Comparison of ENCODE assay signal across 19 mouse cellular contexts in genomic region chr6:88023316-88023890, GRCm38 (mm10). TPM values are rescaled to one million over a fixed set of nuclear protein-coding genes. Genes with fewer than 3 reads are reported as not detected.
"Had no signal": no experiment of that assay in that cellular context is flagged by ENCODE, and none has a peak within 500 bp of the region (broad histone marks: within the 10 kb centered on the region; RNA-seq: fewer than 3 reads in every experiment).

No protein-coding gene starts in this region.

- H3K4me1 ChIP-seq: lung, embryonic 15.5 days had no signal

- H3K9me3 ChIP-seq: lung, embryonic 15.5 days; megakaryocyte, embryonic 14.5 days; midbrain, embryonic 13.5 days; midbrain, embryonic 15.5 days; neural tube, embryonic 12.5 days; stomach, embryonic 15.5 days had no signal

- DNase-seq: lung, adult 2 months; lung, postnatal 14 days; lung, postnatal 36 days; right cerebral cortex, postnatal 14 days; thymus, adult 2 months; thymus, postnatal 25 days; thymus, postnatal 4 days had no signal

- H3K27ac ChIP-seq: lung, embryonic 15.5 days; macrophage; midbrain, embryonic 13.5 days; midbrain, embryonic 15.5 days; neural tube, embryonic 12.5 days; stomach, embryonic 15.5 days; stomach, postnatal 0 days had no signal

- H3K27me3 ChIP-seq: lung, embryonic 15.5 days; megakaryocyte, embryonic 14.5 days; midbrain, embryonic 13.5 days; midbrain, embryonic 15.5 days; neural tube, embryonic 12.5 days; stomach, embryonic 15.5 days had no signal

- ATAC-seq: lung, postnatal 0 days; midbrain, embryonic 13.5 days; midbrain, embryonic 15.5 days had no signal

- H3K36me3 ChIP-seq: midbrain, embryonic 15.5 days; stomach, embryonic 15.5 days had no signal

- H3K9ac ChIP-seq: lung, embryonic 15.5 days; midbrain, embryonic 13.5 days; midbrain, embryonic 15.5 days; neural tube, embryonic 12.5 days; stomach, embryonic 15.5 days had no signal

- H3K4me3 ChIP-seq: lung, embryonic 15.5 days; megakaryocyte, embryonic 14.5 days; midbrain, embryonic 13.5 days; midbrain, embryonic 15.5 days; neural tube, embryonic 12.5 days; stomach, embryonic 15.5 days had no signal

- H3K4me2 ChIP-seq: lung, embryonic 15.5 days; midbrain, embryonic 11.5 days; midbrain, embryonic 13.5 days; midbrain, embryonic 15.5 days; neural tube, embryonic 12.5 days; stomach, embryonic 15.5 days had no signal

RNA-seq across cellular contexts. Expression of gene H1fx, which starts 42.0 kb away (rescaled TPM):
- total RNA-seq: monocyte, adult 5-6 weeks; neutrophil, adult 5-6 weeks had no signal
